Mouse (Mus musculus) hindbrain, postnatal 0 days (tissue): ENCODE measurements around the gene Slc16a10. TPM values are rescaled to one million over a fixed set of nuclear protein-coding genes. Genes with fewer than 3 reads are reported as not detected.

Experiments used
- ATAC-seq: fragments of 200-750 bp; cut with Nextera tagmentation; 2 replicates; pipeline ENCODE4 v1.8.0; 2017; ENCODE audit warnings: mild to moderate bottlenecking, moderate TSS enrichment, moderate library complexity
- DNase-seq: peaks from one replicate; pipeline ENCODE4 v3.0.0-alpha.2; 2015; ENCODE audit warnings: low spot score
- H3K27ac ChIP-seq: fragments of 300-500 bp; sonication (generic); 2 replicates; pipeline ENCODE4 v1.5.1; 2014; ENCODE audit warnings: mild to moderate bottlenecking
- H3K27me3 ChIP-seq: fragments of 300-500 bp; sonication (generic); 2 replicates; pipeline ENCODE4 v1.6.1; 2014; ENCODE audit warnings: low read length, mixed read lengths; ENCODE audit not compliant: insufficient read depth
- H3K36me3 ChIP-seq: fragments of 300-500 bp; sonication (generic); 2 replicates; pipeline ENCODE4 v1.6.1; 2014; ENCODE audit warnings: low read length, mixed read lengths; ENCODE audit not compliant: insufficient read depth
- H3K4me1 ChIP-seq: fragments of 300-500 bp; sonication (generic); 2 replicates; pipeline ENCODE4 v1.6.1; 2014; ENCODE audit warnings: antibody characterized with exemption, low read length, mixed read lengths; ENCODE audit not compliant: insufficient read depth
- H3K4me2 ChIP-seq: fragments of 300-500 bp; sonication (generic); 2 replicates; pipeline ENCODE4 v1.6.1; 2014; ENCODE audit warnings: low read depth, mild to moderate bottlenecking, low read length, moderate library complexity, mixed read lengths
- H3K4me3 ChIP-seq: fragments of 300-500 bp; sonication (generic); 2 replicates; pipeline ENCODE4 v1.5.1; 2014; ENCODE audit warnings: low read length
- H3K9ac ChIP-seq: fragments of 300-500 bp; sonication (generic); replicated peaks from 2 replicates; pipeline ENCODE4 v1.6.1; 2014; ENCODE audit warnings: mild to moderate bottlenecking, low read length, moderate library complexity, mixed read lengths
- H3K9me3 ChIP-seq: fragments of 300-500 bp; sonication (generic); 2 replicates; pipeline ENCODE4 v1.6.1; 2016; ENCODE audit warnings: low read length, mixed read lengths
- CTCF ChIP-seq: IDR thresholded peaks from 2 replicates; pipeline ENCODE4 v1.5.1; 2016; ENCODE audit warnings: antibody characterized with exemption, control low read depth, low read depth
- WGBS: fragments of 180-500 bp; shearing (Covaris S2); extraction: QIAGEN DNeasy Blood & Tissue Kit; methylation state at CpG from one replicate; pipeline ENCODE4 v1.1.7; 2014; 5-methylcytosine and 5-hydroxymethylcytosine counted together
- polyA plus RNA-seq: library from polyadenylated mRNA; unstranded; fragments of >200 nt; fragmentation: Nextera tagmentation; extraction: Ambion mirVana; gene quantifications from 2 replicates; pipeline ENCODE4 v1.2.1, GENCODE M21; 2015
- total RNA-seq: library from RNA; depleted of rRNA; stranded (reverse); fragments of >200 nt; gene quantifications from 2 replicates; pipeline ENCODE4 v1.2.3, GENCODE M21; 2014

Slc16a10 gene
- total and polyA plus RNA-seq, 2 experiments from 2014 or later: 3.4 to 4.1 TPM

DNA sequence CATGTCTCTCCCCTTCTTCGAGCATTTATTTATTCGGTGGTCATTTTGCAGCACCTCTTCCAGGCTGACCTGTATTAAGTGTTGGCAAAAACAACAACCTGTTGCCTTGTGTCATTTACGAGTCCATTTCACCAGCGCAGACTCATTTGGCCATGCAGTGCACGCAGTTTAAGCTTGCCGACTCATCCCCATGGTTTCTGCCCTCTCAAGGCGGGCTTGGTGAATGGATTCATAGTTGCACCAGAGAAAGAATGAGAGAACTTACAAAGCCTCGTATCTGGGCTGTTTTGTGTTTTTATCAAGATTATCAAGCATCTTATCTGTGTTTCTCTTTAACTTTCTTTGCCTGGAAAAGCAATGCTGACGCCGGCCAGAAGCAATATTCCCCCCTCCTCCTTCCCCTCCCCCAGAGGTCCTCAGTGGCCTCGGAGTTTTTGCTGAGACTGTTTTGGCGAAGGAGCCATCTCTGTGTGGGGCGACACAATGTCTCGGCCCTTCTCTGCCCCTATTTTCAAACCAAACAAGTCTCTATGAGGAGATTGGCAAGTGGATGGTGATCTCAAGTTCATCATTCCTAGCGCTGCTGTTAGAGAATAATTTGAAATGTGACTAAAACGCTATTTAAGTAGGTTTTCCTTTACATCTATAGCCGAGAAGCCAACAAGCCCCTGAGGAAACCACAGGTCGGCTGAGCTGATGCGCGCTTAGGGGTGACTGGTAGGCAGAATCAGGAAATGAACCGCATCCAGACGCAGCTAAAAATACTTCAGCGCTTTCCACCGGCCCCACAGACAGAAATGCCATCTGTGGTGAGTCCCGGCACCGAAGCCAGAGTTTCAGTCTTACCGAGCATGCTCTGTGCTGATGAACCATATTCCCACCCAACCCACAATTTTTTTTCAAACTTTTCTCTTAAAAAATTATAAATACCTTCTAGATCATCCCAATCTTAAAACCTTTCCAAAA is 22.6 kb upstream of the Slc16a10 start:
- DNase-seq (no peak), ATAC-seq (no peak)
- Histone ChIP-seq H3K9ac (no peak overlapping the region), H3K27ac (no peak overlapping the region), H3K4me2 (no peak overlapping the region), H3K27me3 (no peaks in the 10 kb centered on the region), H3K4me1 (no peaks in the 10 kb centered on the region), H3K9me3 (no peaks in the 10 kb centered on the region), H3K4me3 (no peak overlapping the region), H3K36me3 (no peaks in the 10 kb centered on the region)
- no peak for TF ChIP-seq CTCF
- WGBS: 84% methylated on average over 27 of the region's 27 CpGs

DNA sequence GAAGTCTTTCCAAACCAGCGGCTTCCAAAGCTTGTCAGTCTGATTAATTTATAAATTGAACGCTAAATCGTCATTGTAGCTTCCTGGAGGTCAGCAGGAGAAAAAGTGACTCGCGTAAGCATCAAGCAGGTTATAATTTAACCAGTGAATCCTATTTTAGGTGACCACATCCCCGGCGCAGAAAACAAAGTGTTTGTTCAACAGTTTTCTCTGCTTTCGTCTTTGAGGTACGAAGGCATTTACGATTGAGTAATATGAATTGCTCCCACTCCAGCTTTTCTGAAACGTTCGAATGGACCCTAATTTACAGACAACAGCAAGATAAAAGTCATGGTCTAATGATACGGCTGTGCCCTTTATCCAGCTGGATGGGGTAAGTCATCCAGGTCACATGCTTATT is 21.9 kb upstream of the Slc16a10 start:
- Histone ChIP-seq H3K4me3 (no peak overlapping the region), H3K27ac (no peak overlapping the region), H3K27me3 (no peaks in the 10 kb centered on the region), H3K36me3 (no peaks in the 10 kb centered on the region), H3K9ac (no peak overlapping the region), H3K4me2 (no peak overlapping the region), H3K9me3 (no peaks in the 10 kb centered on the region), H3K4me1 (no peaks in the 10 kb centered on the region)
- WGBS: 84% methylated on average over 13 of the region's 13 CpGs
- DNase-seq (no peak), ATAC-seq (no peak)
- TF ChIP-seq CTCF: no peak

DNA sequence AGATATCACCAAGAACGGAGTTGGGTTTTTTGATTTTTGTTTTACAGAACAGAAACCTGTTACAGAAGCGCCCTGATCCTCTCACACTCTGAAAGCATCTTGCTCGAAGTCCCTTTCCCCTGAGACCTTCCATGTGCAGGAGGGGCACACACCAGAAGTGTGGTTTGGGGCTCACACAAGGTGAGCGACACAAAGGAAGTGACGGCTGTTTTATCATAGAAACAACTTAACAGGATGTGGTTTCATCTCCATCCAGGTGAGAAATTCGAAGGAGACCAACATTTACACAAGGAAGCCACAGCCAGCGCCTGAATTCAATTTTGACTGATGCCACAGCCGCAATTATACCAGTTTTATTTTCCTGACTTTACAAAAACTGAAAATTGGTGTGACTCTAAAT is 21.3 kb upstream of the Slc16a10 start:
- H3K9ac ChIP-seq: no peak overlapping the region
- H3K9me3 ChIP-seq: no peaks in the 10 kb centered on the region
- no peaks in the 10 kb centered on the region for H3K36me3 ChIP-seq
- H3K4me2 ChIP-seq: no peak overlapping the region
- no peaks in the 10 kb centered on the region for H3K4me1 ChIP-seq
- ATAC-seq (no peak), DNase-seq (no peak)
- H3K27ac ChIP-seq: no peak overlapping the region
- 91% methylated on average over 8 of the region's 8 CpGs for WGBS
- no peaks in the 10 kb centered on the region for H3K27me3 ChIP-seq
- H3K4me3 ChIP-seq: no peak overlapping the region
- no peak for TF ChIP-seq CTCF

DNA sequence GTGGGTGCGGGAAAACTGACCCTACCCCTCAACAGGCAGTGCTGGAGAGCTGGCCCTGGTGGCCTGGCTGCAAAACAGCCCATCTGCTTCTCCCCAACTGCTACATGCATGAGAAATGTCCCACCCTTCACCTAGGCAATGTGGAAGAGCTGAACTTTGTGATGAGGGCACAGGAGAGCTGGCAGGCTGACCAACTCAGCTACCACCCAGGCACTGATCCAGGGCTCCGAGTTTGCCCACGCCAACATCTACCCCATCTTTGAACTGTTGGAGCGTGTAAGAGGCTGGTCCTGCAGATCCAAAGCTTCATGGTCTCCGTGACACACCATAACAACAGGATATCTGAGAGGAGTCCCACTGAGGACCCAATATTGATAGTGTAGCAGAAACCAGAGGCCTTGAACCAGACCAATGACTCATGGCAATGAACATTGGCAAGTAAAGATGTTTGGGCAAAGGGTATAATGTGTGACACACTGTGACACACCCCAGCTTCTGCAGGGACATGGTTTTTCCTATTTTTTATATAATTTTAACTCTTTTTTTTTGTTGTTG is 19.7 kb upstream of the Slc16a10 start:
- WGBS: 88% methylated on average over 5 of the region's 5 CpGs
- Histone ChIP-seq H3K36me3 (no peaks in the 10 kb centered on the region), H3K4me2 (no peak overlapping the region), H3K4me3 (no peak overlapping the region), H3K27me3 (no peaks in the 10 kb centered on the region), H3K4me1 (no peaks in the 10 kb centered on the region), H3K27ac (no peak overlapping the region), H3K9ac (no peak overlapping the region), H3K9me3 (no peaks in the 10 kb centered on the region)
- DNase-seq: no peak
- no peak for ATAC-seq
- TF ChIP-seq CTCF: no peak

DNA sequence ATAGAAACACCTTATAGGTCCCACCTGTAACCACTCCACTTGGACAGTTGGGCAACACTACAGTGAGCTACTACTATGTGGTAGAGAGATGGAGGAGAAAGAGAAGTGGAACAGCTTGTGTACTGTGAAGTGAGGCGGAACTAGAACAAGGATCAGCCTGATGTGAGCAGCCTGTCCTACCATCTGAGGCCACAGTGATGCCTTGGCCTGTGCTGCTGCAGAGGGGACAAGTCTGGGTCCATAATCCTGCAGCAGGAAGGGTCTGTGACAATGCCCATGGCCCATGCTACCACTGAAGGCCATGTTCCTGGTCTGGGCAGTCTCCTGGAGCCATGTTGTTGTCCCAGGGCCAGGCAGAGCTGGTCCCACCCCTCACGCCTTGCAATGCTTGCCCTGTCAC is 19.2 kb upstream of the Slc16a10 start:
- Histone ChIP-seq H3K4me1 (no peaks in the 10 kb centered on the region), H3K36me3 (no peaks in the 10 kb centered on the region), H3K9ac (no peak overlapping the region), H3K27ac (no peak overlapping the region), H3K4me2 (no peak overlapping the region), H3K4me3 (no peak overlapping the region), H3K27me3 (no peaks in the 10 kb centered on the region), H3K9me3 (no peaks in the 10 kb centered on the region)
- DNase-seq (no peak), ATAC-seq (no peak)
- TF ChIP-seq CTCF: no peak
- 81% methylated on average over 2 of the region's 2 CpGs for WGBS

DNA sequence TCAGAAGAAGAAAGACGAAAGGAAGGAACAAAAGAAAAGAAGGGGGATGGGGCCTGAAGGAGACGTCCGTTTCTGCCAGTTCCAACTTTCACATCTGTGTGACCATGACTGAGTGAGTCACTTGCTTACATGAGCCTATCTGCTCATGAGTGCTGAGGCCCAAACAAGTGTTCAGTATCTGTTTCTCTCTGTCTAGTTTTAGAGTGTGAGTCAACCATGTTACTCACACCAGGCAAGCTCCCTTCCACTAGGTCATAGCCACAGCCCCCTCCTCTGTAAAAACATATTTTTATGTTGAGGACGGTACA is 10.4 kb upstream of the Slc16a10 start:
- Histone ChIP-seq H3K27me3 (no peaks in the 10 kb centered on the region), H3K4me1 (no peaks in the 10 kb centered on the region), H3K9me3 (no peaks in the 10 kb centered on the region), H3K27ac (no peak overlapping the region), H3K36me3 (no peaks in the 10 kb centered on the region), H3K9ac (no peak overlapping the region), H3K4me2 (no peak overlapping the region), H3K4me3 (no peak overlapping the region)
- 72% methylated on average over 4 of the region's 4 CpGs for WGBS
- no peak for DNase-seq
- TF ChIP-seq CTCF: no peak
- ATAC-seq: no peak
